In the genomic region with DNA sequence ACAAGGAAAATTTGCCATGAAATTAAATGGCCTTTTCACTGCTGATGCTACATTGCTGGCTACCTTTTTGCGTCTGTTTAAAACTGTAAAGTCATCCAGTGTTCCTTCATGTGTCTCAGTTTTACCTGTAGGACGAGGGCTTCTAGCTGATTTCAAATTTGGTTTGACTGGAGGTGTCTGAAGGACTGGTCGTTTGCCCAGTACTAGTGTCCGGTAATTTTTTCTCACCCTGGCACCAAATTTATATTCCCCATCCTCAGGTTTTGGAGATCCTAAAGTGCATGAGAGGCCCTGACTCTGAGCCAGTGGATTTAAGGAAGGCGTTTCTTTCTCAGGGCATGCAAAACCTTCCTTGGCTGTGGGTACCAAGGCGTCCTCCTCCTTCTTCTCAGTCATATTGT, we compare ENCODE assay signal across 9 mouse cellular contexts. TPM values are rescaled to one million over a fixed set of nuclear protein-coding genes. Genes with fewer than 3 reads are reported as not detected.
DNase-seq lines count a peak whose midpoint lies in the region; ATAC-seq and TF ChIP-seq lines count a peak whose summit lies in the region.
"Had no signal": no experiment of that assay in that cellular context is flagged by ENCODE, and none has a peak within 500 bp of the region (broad histone marks: within the 10 kb centered on the region; RNA-seq: fewer than 3 reads in every experiment).

No protein-coding gene starts in this region.

- ATAC-seq in embryonic facial prominence, embryonic 14.5 days (ENCODE audit: low read depth): no peak

- peak overlapping the region; percentile 91 for H3K4me3 ChIP-seq in kidney, adult 2 months (ENCODE audit: insufficient read depth, low read depth, low read length)
- peak overlapping the region; percentile 91 for H3K4me3 ChIP-seq in embryonic facial prominence, embryonic 14.5 days (ENCODE audit: low read depth, low read length)
- peak overlapping the region; percentile 68 for H3K4me3 ChIP-seq in myocyte

- TF ChIP-seq POLR2A in kidney, adult 2 months (IDR thresholded peaks at IDR 0.05; ENCODE audit: low read depth, low read length): no peak
- no peak for TF ChIP-seq POLR2A in myocyte (IDR thresholded peaks at IDR 0.05; ENCODE audit: insufficient read length, low read depth)

- 39% methylated on average over 6 of the region's 6 CpGs for WGBS in kidney, adult 2 months
- whole genome bisulfite sequencing in embryonic facial prominence, embryonic 14.5 days: 3% methylated on average over 6 of the region's 6 CpGs

- H3K79me2 ChIP-seq in myocyte (ENCODE audit: control insufficient read depth, insufficient read depth): no peaks in the 10 kb centered on the region

- H3ac ChIP-seq in myocyte (ENCODE audit: control insufficient read depth, insufficient read length): no peak overlapping the region

- H3K9ac ChIP-seq in embryonic facial prominence, embryonic 14.5 days (ENCODE audit: low read depth, low read length): peak overlapping the region; percentile 100

- no peak for TF ChIP-seq CTCF in kidney, adult 2 months (conservative IDR thresholded peaks at IDR 0.05; ENCODE audit: insufficient read depth, insufficient read length, low read depth, low read length)

- peak overlapping the region; percentile 82; the same call in 1 of the 2 replicates for H3K27ac ChIP-seq in kidney, adult 2 months (ENCODE audit: insufficient read depth, low read depth, low read length)
- peak overlapping the region; percentile 99 for H3K27ac ChIP-seq in embryonic facial prominence, embryonic 14.5 days (replicated peaks; ENCODE audit: low read depth, low read length)

- DNase-seq in kidney, adult 2 months: no peak
- no peak for DNase-seq in kidney, adult 11 months
- no peak for DNase-seq in embryonic facial prominence, embryonic 14.5 days (ENCODE audit: low spot score)
- DNase-seq in induced T-regulatory cell, adult 2 months (ENCODE audit: low read depth): peak; percentile 22
- no peak for DNase-seq in right cerebral cortex, postnatal 14 days
- DNase-seq in urinary bladder, postnatal 25 days (ENCODE audit: low spot score): no peak
- DNase-seq in cerebellum, adult 8-10 months: no peak
- DNase-seq: layer of hippocampus, postnatal 36 days had no signal

- no peaks in the 10 kb centered on the region for H3K36me3 ChIP-seq in kidney, adult 2 months (ENCODE audit: control insufficient read depth, insufficient read depth, low read length)
- H3K36me3 ChIP-seq in embryonic facial prominence, embryonic 14.5 days (ENCODE audit: control insufficient read depth, insufficient read depth, low read length): no peaks in the 10 kb centered on the region
- no peaks in the 10 kb centered on the region for H3K36me3 ChIP-seq in myocyte (ENCODE audit: control insufficient read depth, insufficient read depth)

- no peaks in the 10 kb centered on the region for H3K9me3 ChIP-seq in embryonic facial prominence, embryonic 14.5 days (ENCODE audit: control insufficient read depth, low read length)

- peaks cover 11% of the 10 kb centered on the region; the same call in 1 of the 2 replicates for H3K4me1 ChIP-seq in kidney, adult 2 months (ENCODE audit: control insufficient read depth, insufficient read depth, low read length)
- H3K4me1 ChIP-seq in embryonic facial prominence, embryonic 14.5 days (ENCODE audit: control insufficient read depth, insufficient read depth, low read length): peaks cover 37% of the 10 kb centered on the region

- no peaks in the 10 kb centered on the region for H3K27me3 ChIP-seq in kidney, adult 2 months (replicated peaks; ENCODE audit: control insufficient read depth, insufficient read depth, low read length)
- H3K27me3 ChIP-seq in embryonic facial prominence, embryonic 14.5 days (replicated peaks; ENCODE audit: control insufficient read depth, insufficient read depth, low read length): no peaks in the 10 kb centered on the region
- no peaks in the 10 kb centered on the region for H3K27me3 ChIP-seq in myocyte (ENCODE audit: control insufficient read depth, insufficient read depth, insufficient read length)

- H3K4me2 ChIP-seq in embryonic facial prominence, embryonic 14.5 days (ENCODE audit: low read depth, low read length): peak overlapping the region; percentile 89
- H3K4me2 ChIP-seq in myocyte (ENCODE audit: low read depth): peak overlapping the region; percentile 95

TF ChIP-seq in myocyte, 11 proteins besides CTCF, POLR2A, EP300 and RAD21:
- TF ChIP-seq SRF (IDR thresholded peaks at IDR 0.05; ENCODE audit: control insufficient read depth, insufficient read length, low read depth): no peak
- TF ChIP-seq MAX (IDR thresholded peaks at IDR 0.05; ENCODE audit: low read depth): no peak
- TF ChIP-seq TCF12 (IDR thresholded peaks at IDR 0.05; ENCODE audit: insufficient read depth, poor library complexity, severe bottlenecking): no peak
- no peak for TF ChIP-seq E2F4 (IDR thresholded peaks at IDR 0.05; ENCODE audit: insufficient read depth)
- no peak for TF ChIP-seq TCF3 (IDR thresholded peaks at IDR 0.05; ENCODE audit: insufficient read length, low read depth)
- TF ChIP-seq POLR2AphosphoS2 (IDR thresholded peaks at IDR 0.05; ENCODE audit: insufficient read length, low read depth): no peak
- no peak for TF ChIP-seq MYOG (IDR thresholded peaks at IDR 0.05; ENCODE audit: control insufficient read depth in 1 of 3, insufficient read depth in 1 of 3, insufficient read length in 2 of 3, low read depth in 2 of 3)
- no peak for TF ChIP-seq USF1 (IDR thresholded peaks at IDR 0.05; ENCODE audit: low read depth)
- TF ChIP-seq MYOD1 (IDR thresholded peaks at IDR 0.05; ENCODE audit: control insufficient read depth in 1 of 3, insufficient read length in 2 of 3, low read depth in 2 of 3): no peak
- TF ChIP-seq CEBPB (IDR thresholded peaks at IDR 0.05; ENCODE audit: insufficient read depth, poor library complexity, severe bottlenecking): no peak
- TF ChIP-seq REST (IDR thresholded peaks at IDR 0.05; ENCODE audit: insufficient read depth, insufficient read length): no peak

RNA-seq across cellular contexts. Expression of a gene that starts 3.1 kb away (rescaled TPM):
- 2.4 and 3.7 TPM in 2 replicates for polyA plus RNA-seq in kidney, adult 2 months (2012; rRNA removed)
- 4.0 and 5.8 TPM in 2 replicates for polyA plus RNA-seq in embryonic facial prominence, embryonic 14.5 days (2014; fragmentation: Nextera tagmentation; extraction: Ambion mirVana)
- 0.12 TPM for polyA plus RNA-seq in myocyte (2012; fragmentation: generic; extraction: Trizol)

RNA-seq across cellular contexts. Expression of a gene that starts 8.2 kb away (rescaled TPM):
- polyA plus RNA-seq in kidney, adult 2 months (2012; rRNA removed): 1.7 and 2.8 TPM in 2 replicates
- 6.9 and 9.1 TPM in 2 replicates for polyA plus RNA-seq in embryonic facial prominence, embryonic 14.5 days (2014; fragmentation: Nextera tagmentation; extraction: Ambion mirVana)
- polyA plus RNA-seq in myocyte (2012; fragmentation: generic; extraction: Trizol): 1.8 TPM

RNA-seq across cellular contexts. Expression of a gene that starts 9.3 kb away (rescaled TPM):
- polyA plus RNA-seq in kidney, adult 2 months (2012; rRNA removed): 29.3 and 32.7 TPM in 2 replicates
- polyA plus RNA-seq in embryonic facial prominence, embryonic 14.5 days (2014; fragmentation: Nextera tagmentation; extraction: Ambion mirVana): 27.4 and 32.1 TPM in 2 replicates
- polyA plus RNA-seq in myocyte (2012; fragmentation: generic; extraction: Trizol): 12.5 TPM

RNA-seq across cellular contexts. Expression of a gene that starts 49.0 kb away (rescaled TPM):
- polyA plus RNA-seq in kidney, adult 2 months (2012; rRNA removed): 0.41 TPM in 1 of 2 replicates, not detected in the other
- not detected in 2 replicates for polyA plus RNA-seq in embryonic facial prominence, embryonic 14.5 days (2014; fragmentation: Nextera tagmentation; extraction: Ambion mirVana)
- polyA plus RNA-seq in myocyte (2012; fragmentation: generic; extraction: Trizol): not detected
